Mouse (Mus musculus): ENCODE results near the gene Angptl2. TPM values are rescaled to one million over a fixed set of nuclear protein-coding genes. Genes with fewer than 3 reads are reported as not detected.
A peak's percentile ranks its signal among the peaks of the same experiment; 100 is the strongest.

Gene Angptl2
- polyA plus RNA-seq, 1 experiment from 2014 or later, result 8.0 TPM

GRCm38 (mm10) chr2:33231788-33232187, 15.9 kb downstream of the Angptl2 start:
- 46% methylated on average over 2 of the region's 2 CpGs for WGBS
- H3K4me2 ChIP-seq (ENCODE audit: low read length), result no peak overlapping the region
- H3K4me1 ChIP-seq (ENCODE audit: control insufficient read depth, insufficient read depth, low read length), result 0 out of 2 replicates have a peak, but pooled peaks cover 2% of the 10 kb centered on the region
- H3K27ac ChIP-seq (ENCODE audit: low read depth, low read length), result no peak overlapping the region
- no peak for ATAC-seq
- no peaks in the 10 kb centered on the region for H3K27me3 ChIP-seq (replicated peaks; ENCODE audit: control insufficient read depth, insufficient read depth, low read length)
- no peak overlapping the region for H3K9ac ChIP-seq (ENCODE audit: low read length)
- DNase-seq (ENCODE audit: low spot score), result peak; percentile 17
- no peaks in the 10 kb centered on the region for H3K9me3 ChIP-seq (replicated peaks; ENCODE audit: control insufficient read depth, low read length)
- no peak overlapping the region for H3K4me3 ChIP-seq (ENCODE audit: low read depth, low read length)
- peaks cover 28% of the 10 kb centered on the region; the same call in 1 of the 2 replicates for H3K36me3 ChIP-seq (ENCODE audit: control insufficient read depth, insufficient read depth, low read length)

GRCm38 (mm10) chr2:33232782-33233570, 17.1 kb downstream of the Angptl2 start:
- Histone ChIP-seq H3K4me1 (ENCODE audit: control insufficient read depth, insufficient read depth, low read length) (0 out of 2 replicates have a peak, but pooled peaks cover 2% of the 10 kb centered on the region), H3K4me2 (ENCODE audit: low read length) (no peak overlapping the region), H3K9ac (ENCODE audit: low read length) (no peak overlapping the region), H3K9me3 (replicated peaks; ENCODE audit: control insufficient read depth, low read length) (no peaks in the 10 kb centered on the region), H3K36me3 (ENCODE audit: control insufficient read depth, insufficient read depth, low read length) (peaks cover 27% of the 10 kb centered on the region; the same call in 1 of the 2 replicates), H3K27ac (ENCODE audit: low read depth, low read length) (no peak overlapping the region), H3K27me3 (replicated peaks; ENCODE audit: control insufficient read depth, insufficient read depth, low read length) (no peaks in the 10 kb centered on the region), H3K4me3 (ENCODE audit: low read depth, low read length) (no peak overlapping the region)
- ATAC-seq (no peak), DNase-seq (ENCODE audit: low spot score) (no peak)
- 83% methylated on average over 6 of the region's 6 CpGs for WGBS

GRCm38 (mm10) chr2:33233856-33234255, 18.0 kb downstream of the Angptl2 start:
- ATAC-seq (no peak), DNase-seq (ENCODE audit: low spot score) (no peak)
- H3K27me3 ChIP-seq (replicated peaks; ENCODE audit: control insufficient read depth, insufficient read depth, low read length), result no peaks in the 10 kb centered on the region
- H3K27ac ChIP-seq (ENCODE audit: low read depth, low read length), result no peak overlapping the region
- no peak overlapping the region for H3K4me3 ChIP-seq (ENCODE audit: low read depth, low read length)
- H3K9me3 ChIP-seq (replicated peaks; ENCODE audit: control insufficient read depth, low read length), result no peaks in the 10 kb centered on the region
- H3K9ac ChIP-seq (ENCODE audit: low read length), result no peak overlapping the region
- H3K36me3 ChIP-seq (ENCODE audit: control insufficient read depth, insufficient read depth, low read length), result 0 out of 2 replicates have a peak, but pooled peaks cover 19% of the 10 kb centered on the region
- H3K4me1 ChIP-seq (ENCODE audit: control insufficient read depth, insufficient read depth, low read length), result 0 out of 2 replicates have a peak, but pooled peaks cover 2% of the 10 kb centered on the region
- no peak overlapping the region for H3K4me2 ChIP-seq (ENCODE audit: low read length)
- 69% methylated on average over 5 of the region's 5 CpGs for WGBS

- H3K36me3 ChIP-seq (ENCODE audit: control insufficient read depth, insufficient read depth, low read length), result 0 out of 2 replicates have a peak, but pooled peaks cover 13% of the 10 kb centered on the region
- no peak overlapping the region for H3K4me2 ChIP-seq (ENCODE audit: low read length)
- no peak overlapping the region for H3K9ac ChIP-seq (ENCODE audit: low read length)
- DNase-seq (ENCODE audit: low spot score) (peak; percentile 17), ATAC-seq (no peak)
- no peak overlapping the region for H3K27ac ChIP-seq (ENCODE audit: low read depth, low read length)
- no peaks in the 10 kb centered on the region for H3K9me3 ChIP-seq (replicated peaks; ENCODE audit: control insufficient read depth, low read length)
- 0 out of 2 replicates have a peak, but pooled peaks cover 2% of the 10 kb centered on the region for H3K4me1 ChIP-seq (ENCODE audit: control insufficient read depth, insufficient read depth, low read length)
- WGBS, result 74% methylated on average over 4 of the region's 4 CpGs
- H3K4me3 ChIP-seq (ENCODE audit: low read depth, low read length), result no peak overlapping the region
- no peaks in the 10 kb centered on the region for H3K27me3 ChIP-seq (replicated peaks; ENCODE audit: control insufficient read depth, insufficient read depth, low read length)
These were observed 19.0 kb downstream of the Angptl2 start for GRCm38 (mm10) chr2:33234848-33235247.

GRCm38 (mm10) chr2:33237581-33237980, 21.7 kb downstream of the Angptl2 start:
- no peak for DNase-seq (ENCODE audit: low spot score)
- no peaks in the 10 kb centered on the region for H3K9me3 ChIP-seq (replicated peaks; ENCODE audit: control insufficient read depth, low read length)
- no peak overlapping the region for H3K9ac ChIP-seq (ENCODE audit: low read length)
- H3K4me1 ChIP-seq (ENCODE audit: control insufficient read depth, insufficient read depth, low read length), result 0 out of 2 replicates have a peak, but pooled peaks cover 2% of the 10 kb centered on the region
- 89% methylated on average over 6 of the region's 6 CpGs for WGBS
- peaks cover 5% of the 10 kb centered on the region for H3K36me3 ChIP-seq (ENCODE audit: control insufficient read depth, insufficient read depth, low read length)
- H3K27me3 ChIP-seq (replicated peaks; ENCODE audit: control insufficient read depth, insufficient read depth, low read length), result no peaks in the 10 kb centered on the region
- H3K4me3 ChIP-seq (ENCODE audit: low read depth, low read length), result no peak overlapping the region
- H3K27ac ChIP-seq (ENCODE audit: low read depth, low read length), result no peak overlapping the region
- no peak overlapping the region for H3K4me2 ChIP-seq (ENCODE audit: low read length)
- no peak for ATAC-seq

- DNase-seq (ENCODE audit: low spot score) (no peak), ATAC-seq (no peak)
- Histone ChIP-seq H3K4me1 (ENCODE audit: control insufficient read depth, insufficient read depth, low read length) (no peaks in the 10 kb centered on the region), H3K36me3 (ENCODE audit: control insufficient read depth, insufficient read depth, low read length) (peaks cover 30% of the 10 kb centered on the region), H3K9ac (ENCODE audit: low read length) (no peak overlapping the region), H3K27ac (ENCODE audit: low read depth, low read length) (no peak overlapping the region), H3K4me3 (ENCODE audit: low read depth, low read length) (no peak overlapping the region), H3K27me3 (replicated peaks; ENCODE audit: control insufficient read depth, insufficient read depth, low read length) (no peaks in the 10 kb centered on the region), H3K9me3 (replicated peaks; ENCODE audit: control insufficient read depth, low read length) (no peaks in the 10 kb centered on the region), H3K4me2 (ENCODE audit: low read length) (no peak overlapping the region)
- WGBS, result 78% methylated on average over 6 of the region's 6 CpGs
These were observed 29.0 kb downstream of the Angptl2 start for GRCm38 (mm10) chr2:33244880-33245279.

- ATAC-seq, result no peak
These were observed 29.5 kb downstream of the Angptl2 start for GRCm38 (mm10) chr2:33245350-33245749.

GRCm38 (mm10) chr2:33246841-33247240, 31.0 kb downstream of the Angptl2 start:
- Histone ChIP-seq H3K4me3 (ENCODE audit: low read depth, low read length) (no peak overlapping the region), H3K36me3 (ENCODE audit: control insufficient read depth, insufficient read depth, low read length) (peaks cover 30% of the 10 kb centered on the region), H3K4me1 (ENCODE audit: control insufficient read depth, insufficient read depth, low read length) (no peaks in the 10 kb centered on the region), H3K4me2 (ENCODE audit: low read length) (no peak overlapping the region), H3K9ac (ENCODE audit: low read length) (no peak overlapping the region), H3K9me3 (replicated peaks; ENCODE audit: control insufficient read depth, low read length) (no peaks in the 10 kb centered on the region), H3K27me3 (replicated peaks; ENCODE audit: control insufficient read depth, insufficient read depth, low read length) (no peaks in the 10 kb centered on the region), H3K27ac (ENCODE audit: low read depth, low read length) (no peak overlapping the region)
- WGBS, result 83% methylated on average over 5 of the region's 5 CpGs
- ATAC-seq (no peak), DNase-seq (ENCODE audit: low spot score) (no peak)

More at GRCm38 (mm10) chr2:33245350-33245749, 29.5 kb downstream of the Angptl2 start:
- Histone ChIP-seq H3K27ac (ENCODE audit: low read depth, low read length) (no peak overlapping the region; the same call in 1 of the 2 replicates), H3K9ac (ENCODE audit: low read length) (no peak overlapping the region), H3K4me3 (ENCODE audit: low read depth, low read length) (no peak overlapping the region), H3K9me3 (replicated peaks; ENCODE audit: control insufficient read depth, low read length) (no peaks in the 10 kb centered on the region), H3K27me3 (replicated peaks; ENCODE audit: control insufficient read depth, insufficient read depth, low read length) (no peaks in the 10 kb centered on the region), H3K4me1 (ENCODE audit: control insufficient read depth, insufficient read depth, low read length) (no peaks in the 10 kb centered on the region), H3K36me3 (ENCODE audit: control insufficient read depth, insufficient read depth, low read length) (peaks cover 30% of the 10 kb centered on the region), H3K4me2 (ENCODE audit: low read length) (no peak overlapping the region)
- DNase-seq (ENCODE audit: low spot score), result no peak

- Histone ChIP-seq H3K27ac (ENCODE audit: low read depth, low read length) (no peak overlapping the region), H3K4me1 (ENCODE audit: control insufficient read depth, insufficient read depth, low read length) (0 out of 2 replicates have a peak, but pooled peaks cover under 1% of the 10 kb centered on the region), H3K4me2 (ENCODE audit: low read length) (no peak overlapping the region), H3K27me3 (replicated peaks; ENCODE audit: control insufficient read depth, insufficient read depth, low read length) (no peaks in the 10 kb centered on the region), H3K9me3 (replicated peaks; ENCODE audit: control insufficient read depth, low read length) (no peaks in the 10 kb centered on the region), H3K4me3 (ENCODE audit: low read depth, low read length) (no peak overlapping the region), H3K36me3 (ENCODE audit: control insufficient read depth, insufficient read depth, low read length) (peaks cover 20% of the 10 kb centered on the region), H3K9ac (ENCODE audit: low read length) (no peak overlapping the region)
- WGBS, result 93% methylated on average over 7 of the region's 7 CpGs
- DNase-seq (ENCODE audit: low spot score) (no peak), ATAC-seq (no peak)
These were observed 32.7 kb downstream of the Angptl2 start for GRCm38 (mm10) chr2:33248549-33248948.
